Mouse (Mus musculus) forebrain, embryonic 15.5 days (tissue): ENCODE measurements around the gene 4933434E20Rik. TPM values are rescaled to one million over a fixed set of nuclear protein-coding genes. Genes with fewer than 3 reads are reported as not detected.

Experiments used
- ATAC-seq: fragments of 200-750 bp; cut with Nextera tagmentation; replicated peaks from 2 replicates; pipeline ENCODE4 v1.8.0; 2017; ENCODE audit warnings: mild to moderate bottlenecking, moderate TSS enrichment, moderate library complexity
- H3K27ac ChIP-seq: fragments of 300-500 bp; sonication (generic); replicated peaks from 2 replicates; pipeline ENCODE4 v1.5.1; 2015; ENCODE audit warnings: mild to moderate bottlenecking, inconsistent platforms
- H3K27me3 ChIP-seq: fragments of 300-500 bp; sonication (generic); 2 replicates; pipeline ENCODE4 v1.6.1; 2015; ENCODE audit warnings: inconsistent platforms
- H3K36me3 ChIP-seq: fragments of 300-500 bp; sonication (generic); 2 replicates; pipeline ENCODE4 v1.6.1; 2015; ENCODE audit warnings: mild to moderate bottlenecking, inconsistent platforms
- H3K4me1 ChIP-seq: fragments of 300-500 bp; sonication (generic); 2 replicates; pipeline ENCODE4 v1.6.1; 2015; ENCODE audit warnings: inconsistent platforms
- H3K4me2 ChIP-seq: fragments of 300-500 bp; sonication (generic); replicated peaks from 2 replicates; pipeline ENCODE4 v1.6.1; 2015; ENCODE audit warnings: mild to moderate bottlenecking, inconsistent platforms
- H3K4me3 ChIP-seq: fragments of 300-500 bp; sonication (generic); 2 replicates; pipeline ENCODE4 v1.5.1; 2015; ENCODE audit warnings: mild to moderate bottlenecking, inconsistent platforms
- H3K9ac ChIP-seq: fragments of 300-500 bp; sonication (generic); replicated peaks from 2 replicates; pipeline ENCODE4 v1.6.1; 2015; ENCODE audit warnings: mild to moderate bottlenecking, inconsistent platforms
- H3K9me3 ChIP-seq: fragments of 300-500 bp; sonication (generic); 2 replicates; pipeline ENCODE4 v1.6.1; 2016; ENCODE audit warnings: inconsistent platforms
- WGBS: fragments of 180-500 bp; shearing (Covaris S2); methylation state at CpG from one replicate; pipeline ENCODE4 v1.1.7; 2015; ENCODE audit warnings: mixed read lengths; 5-methylcytosine and 5-hydroxymethylcytosine counted together
- polyA plus RNA-seq: library from polyadenylated mRNA; unstranded; fragments of >200 nt; fragmentation: Nextera tagmentation; extraction: Ambion mirVana; gene quantifications from 2 replicates; pipeline ENCODE4 v1.2.1, GENCODE M21; 2015

The 4933434E20Rik gene
- 215 and 217 TPM in 2 replicates for polyA plus RNA-seq

GRCm38 (mm10) chr3:90051441-90052350, at the start of gene 4933434E20Rik:
Gene 4933434E20Rik (plus strand): TSS chr3:90051636.
- Histone ChIP-seq H3K4me1 (peaks cover 40% of the 10 kb centered on the region), H3K27me3 (no peaks in the 10 kb centered on the region), H3K9ac (peak within 1 kb of the TSS; percentile 95), H3K4me3 (peak within 1 kb of the TSS; percentile 80), H3K9me3 (no peaks in the 10 kb centered on the region), H3K36me3 (peaks cover 25% of the 10 kb centered on the region), H3K27ac (peak within 1 kb of the TSS; percentile 93), H3K4me2 (peak within 1 kb of the TSS; percentile 62)
- peak; percentile 82 for ATAC-seq
- 0% methylated on average over 42 of the region's 43 CpGs for WGBS

GRCm38 (mm10) chr3:90004091-90004796, 47.2 kb upstream of the 4933434E20Rik start:
- no peak overlapping the region for H3K27ac ChIP-seq
- H3K27me3 ChIP-seq: no peaks in the 10 kb centered on the region
- H3K4me1 ChIP-seq: peaks cover 5% of the 10 kb centered on the region
- 69% methylated on average over 3 of the region's 3 CpGs for WGBS
- ATAC-seq: no peak
- H3K4me3 ChIP-seq: no peak overlapping the region
- no peak overlapping the region for H3K4me2 ChIP-seq
- H3K9ac ChIP-seq: no peak overlapping the region
- H3K9me3 ChIP-seq: no peaks in the 10 kb centered on the region
- peaks cover 85% of the 10 kb centered on the region for H3K36me3 ChIP-seq

GRCm38 (mm10) chr3:90010291-90010690, 41.1 kb upstream of the 4933434E20Rik start:
- H3K4me2 ChIP-seq: no peak overlapping the region
- ATAC-seq: no peak
- no peaks in the 10 kb centered on the region for H3K27me3 ChIP-seq
- H3K27ac ChIP-seq: no peak overlapping the region
- peaks cover 96% of the 10 kb centered on the region for H3K36me3 ChIP-seq
- H3K9ac ChIP-seq: no peak overlapping the region
- no peak overlapping the region for H3K4me3 ChIP-seq
- H3K9me3 ChIP-seq: no peaks in the 10 kb centered on the region
- 91% methylated on average over 2 of the region's 2 CpGs for WGBS
- no peaks in the 10 kb centered on the region for H3K4me1 ChIP-seq

- H3K27ac ChIP-seq: no peak overlapping the region
- H3K4me1 ChIP-seq: no peaks in the 10 kb centered on the region
- no peak overlapping the region for H3K4me3 ChIP-seq
- H3K36me3 ChIP-seq: peaks cover 98% of the 10 kb centered on the region
- no peak for ATAC-seq
- H3K4me2 ChIP-seq: no peak overlapping the region
- 96% methylated on average over 4 of the region's 4 CpGs for WGBS
- no peak overlapping the region for H3K9ac ChIP-seq
- no peaks in the 10 kb centered on the region for H3K9me3 ChIP-seq
- H3K27me3 ChIP-seq: no peaks in the 10 kb centered on the region
These were observed 34.8 kb upstream of the 4933434E20Rik start for GRCm38 (mm10) chr3:90016626-90017025.

- no peak overlapping the region for H3K27ac ChIP-seq
- no peaks in the 10 kb centered on the region for H3K9me3 ChIP-seq
- 88% methylated on average over 2 of the region's 2 CpGs for WGBS
- no peaks in the 10 kb centered on the region for H3K4me1 ChIP-seq
- H3K9ac ChIP-seq: no peak overlapping the region
- H3K4me3 ChIP-seq: no peak overlapping the region
- no peak overlapping the region for H3K4me2 ChIP-seq
- no peaks in the 10 kb centered on the region for H3K27me3 ChIP-seq
- peaks cover 84% of the 10 kb centered on the region for H3K36me3 ChIP-seq
- no peak for ATAC-seq
These were observed 16.8 kb upstream of the 4933434E20Rik start for GRCm38 (mm10) chr3:90034653-90035052.

GRCm38 (mm10) chr3:90036263-90036662, 15.2 kb upstream of the 4933434E20Rik start:
- H3K9me3 ChIP-seq: no peaks in the 10 kb centered on the region
- no peak overlapping the region for H3K9ac ChIP-seq
- H3K27ac ChIP-seq: no peak overlapping the region
- H3K4me2 ChIP-seq: no peak overlapping the region
- no peaks in the 10 kb centered on the region for H3K4me1 ChIP-seq
- H3K4me3 ChIP-seq: no peak overlapping the region
- peaks cover 83% of the 10 kb centered on the region for H3K36me3 ChIP-seq
- no peak for ATAC-seq
- 89% methylated on average over 1 of the region's 1 CpGs for WGBS
- H3K27me3 ChIP-seq: no peaks in the 10 kb centered on the region

GRCm38 (mm10) chr3:90049691-90050090, 1.7 kb upstream of the 4933434E20Rik start:
- Histone ChIP-seq H3K4me3 (no peak overlapping the region), H3K36me3 (peaks cover 27% of the 10 kb centered on the region), H3K4me2 (no peak overlapping the region), H3K27me3 (no peaks in the 10 kb centered on the region), H3K4me1 (peaks cover 26% of the 10 kb centered on the region), H3K9me3 (no peaks in the 10 kb centered on the region), H3K9ac (no peak overlapping the region), H3K27ac (no peak overlapping the region)
- ATAC-seq: no peak
- WGBS: 53% methylated on average over 3 of the region's 3 CpGs

- H3K9ac ChIP-seq: peak within 1 kb of the TSS; percentile 95
- H3K36me3 ChIP-seq: peaks cover 28% of the 10 kb centered on the region
- peak within 1 kb of the TSS; percentile 62 for H3K4me2 ChIP-seq
- WGBS: under 1% methylated on average over 75 of the region's 81 CpGs
- no peaks in the 10 kb centered on the region for H3K27me3 ChIP-seq
- peak within 1 kb of the TSS; percentile 80 for H3K4me3 ChIP-seq
- H3K4me1 ChIP-seq: peaks cover 40% of the 10 kb centered on the region
- peak within 1 kb of the TSS; percentile 93 for H3K27ac ChIP-seq
- ATAC-seq: peak; percentile 92
- H3K9me3 ChIP-seq: no peaks in the 10 kb centered on the region
These were observed 1.2 kb downstream of the 4933434E20Rik start, which contains the start of gene Ubap2l for GRCm38 (mm10) chr3:90052351-90053241. Gene Ubap2l (minus strand): TSS chr3:90052628.

- no peaks in the 10 kb centered on the region for H3K27me3 ChIP-seq
- 96% methylated on average over 6 of the region's 6 CpGs for WGBS
- H3K36me3 ChIP-seq: peaks cover 61% of the 10 kb centered on the region
- no peak overlapping the region for H3K9ac ChIP-seq
- 0 out of 2 replicates have a peak, but pooled peaks cover 2% of the 10 kb centered on the region for H3K4me1 ChIP-seq
- ATAC-seq: no peak
- H3K9me3 ChIP-seq: no peaks in the 10 kb centered on the region
- no peak overlapping the region for H3K4me2 ChIP-seq
- no peak overlapping the region for H3K27ac ChIP-seq
- H3K4me3 ChIP-seq: no peak overlapping the region
These were observed 10.1 kb downstream of the 4933434E20Rik start for GRCm38 (mm10) chr3:90061549-90061948.

GRCm38 (mm10) chr3:90062539-90062938, 11.1 kb downstream of the 4933434E20Rik start:
- H3K4me3 ChIP-seq: no peak overlapping the region
- H3K4me2 ChIP-seq: no peak overlapping the region
- H3K9me3 ChIP-seq: no peaks in the 10 kb centered on the region
- H3K27me3 ChIP-seq: no peaks in the 10 kb centered on the region
- H3K27ac ChIP-seq: no peak overlapping the region
- no peak overlapping the region for H3K9ac ChIP-seq
- ATAC-seq: no peak
- H3K4me1 ChIP-seq: no peaks in the 10 kb centered on the region
- peaks cover 52% of the 10 kb centered on the region for H3K36me3 ChIP-seq
- 73% methylated on average over 2 of the region's 2 CpGs for WGBS

GRCm38 (mm10) chr3:90064383-90064782, 12.9 kb downstream of the 4933434E20Rik start:
- no peak overlapping the region for H3K4me3 ChIP-seq
- no peak overlapping the region for H3K27ac ChIP-seq
- no peak overlapping the region for H3K4me2 ChIP-seq
- ATAC-seq: no peak
- H3K9me3 ChIP-seq: no peaks in the 10 kb centered on the region
- 89% methylated on average over 3 of the region's 3 CpGs for WGBS
- H3K27me3 ChIP-seq: no peaks in the 10 kb centered on the region
- H3K9ac ChIP-seq: no peak overlapping the region
- no peaks in the 10 kb centered on the region for H3K4me1 ChIP-seq
- peaks cover 40% of the 10 kb centered on the region for H3K36me3 ChIP-seq
